Mouse (Mus musculus): Measurements from ENCODE around the gene Dync1i1.
"Not testable (repeated sequence)": the region's sequence is repeated elsewhere in the genome, so short reads cannot be mapped to it uniquely, and the experiment has no call there.

Dync1i1 gene

DNA sequence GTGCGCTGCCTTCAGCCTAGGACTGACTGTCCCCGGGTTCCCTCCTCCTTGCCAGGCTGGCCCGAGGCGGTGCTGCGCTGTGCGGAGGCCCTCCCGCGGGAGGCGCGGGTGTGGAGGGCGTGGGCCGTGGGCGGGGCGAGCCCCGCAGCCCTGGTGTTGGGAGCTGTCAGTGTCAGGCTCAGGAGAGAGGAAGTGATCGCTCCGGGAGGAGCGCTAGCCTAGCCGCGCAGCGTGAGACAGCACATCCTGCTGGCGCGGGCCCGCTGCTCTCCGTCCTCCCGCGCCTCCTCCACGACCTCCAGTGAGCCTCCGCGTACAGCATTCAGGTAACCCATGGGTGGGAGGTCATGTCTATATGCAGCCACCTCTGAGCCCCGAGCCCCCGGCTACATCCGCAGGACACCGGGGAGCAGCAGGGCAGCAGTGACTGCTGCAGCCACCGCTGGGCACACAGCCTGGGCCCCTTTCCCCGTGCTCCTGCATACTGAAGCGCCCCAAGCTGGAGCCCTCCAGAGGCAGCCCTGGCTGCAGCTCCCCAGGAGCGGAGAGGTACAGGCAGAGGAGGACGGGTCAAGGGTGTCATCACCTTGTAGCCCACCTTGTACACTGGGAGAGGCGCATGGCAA, at the start of gene Dync1i1:
Gene Dync1i1 (plus strand): TSS at position 29 of the 626 bp plus-strand sequence.
- DNase-seq = peak; percentile 64

DNA sequence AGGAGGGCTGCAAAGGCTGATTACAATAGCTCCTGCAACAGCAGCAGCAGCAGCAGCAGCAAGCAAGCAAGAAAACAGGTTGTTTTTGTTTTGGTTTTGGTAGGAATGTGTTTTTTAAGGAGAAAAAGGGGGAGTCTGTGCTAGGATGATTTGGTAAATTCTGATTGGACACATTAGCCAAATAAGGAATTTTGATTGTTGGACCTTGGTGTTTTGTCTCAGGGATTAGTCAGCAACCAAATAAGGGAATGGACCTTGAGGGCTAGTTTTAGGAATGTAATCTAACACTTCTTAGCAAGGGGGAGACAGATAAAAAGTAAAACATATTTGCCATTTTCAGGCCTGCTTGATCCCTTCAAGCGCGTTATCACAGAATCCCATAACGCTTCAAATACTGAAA, 45.7 kb upstream of the Dync1i1 start:
- no peak for DNase-seq

DNA sequence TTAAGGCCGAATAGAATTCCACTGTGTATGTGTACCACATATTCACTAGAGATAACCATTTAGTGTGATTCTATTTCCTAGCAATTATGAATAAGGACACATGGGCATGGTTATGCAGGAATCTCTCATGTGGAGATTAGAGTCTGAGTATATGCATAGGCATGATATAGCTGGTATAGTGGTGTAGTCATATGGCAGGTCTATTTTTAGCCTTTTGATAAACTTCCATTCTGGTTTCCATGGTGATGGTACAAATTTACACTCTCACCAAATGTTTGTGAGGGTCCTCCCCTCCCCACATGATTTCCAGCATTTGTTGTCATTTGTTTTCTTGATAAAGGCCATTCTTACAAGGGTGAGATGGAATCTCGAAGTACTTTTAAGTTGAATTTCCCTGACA, 23.6 kb upstream of the Dync1i1 start:
- DNase-seq = no peak

DNA sequence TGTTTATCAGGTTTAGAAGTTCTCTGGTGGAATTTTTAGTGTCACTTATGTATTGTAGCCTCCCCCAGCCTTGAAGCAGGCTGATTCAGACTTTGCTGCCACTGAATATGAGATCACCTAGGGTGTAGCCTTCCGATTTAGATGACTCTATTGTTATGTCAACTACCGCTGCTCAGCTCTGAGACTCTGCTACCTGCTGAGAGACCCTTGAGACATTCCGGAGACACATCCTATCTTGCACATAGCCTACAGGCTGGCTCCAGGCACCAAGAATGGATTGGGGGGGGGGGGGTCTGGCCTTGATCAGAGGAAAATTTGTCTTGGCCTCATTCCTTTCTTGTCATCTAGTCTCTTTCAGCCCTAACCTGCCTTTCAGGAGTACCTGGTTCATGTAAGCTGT, 17.5 kb upstream of the Dync1i1 start:
- DNase-seq = not testable (repeated sequence)

DNA sequence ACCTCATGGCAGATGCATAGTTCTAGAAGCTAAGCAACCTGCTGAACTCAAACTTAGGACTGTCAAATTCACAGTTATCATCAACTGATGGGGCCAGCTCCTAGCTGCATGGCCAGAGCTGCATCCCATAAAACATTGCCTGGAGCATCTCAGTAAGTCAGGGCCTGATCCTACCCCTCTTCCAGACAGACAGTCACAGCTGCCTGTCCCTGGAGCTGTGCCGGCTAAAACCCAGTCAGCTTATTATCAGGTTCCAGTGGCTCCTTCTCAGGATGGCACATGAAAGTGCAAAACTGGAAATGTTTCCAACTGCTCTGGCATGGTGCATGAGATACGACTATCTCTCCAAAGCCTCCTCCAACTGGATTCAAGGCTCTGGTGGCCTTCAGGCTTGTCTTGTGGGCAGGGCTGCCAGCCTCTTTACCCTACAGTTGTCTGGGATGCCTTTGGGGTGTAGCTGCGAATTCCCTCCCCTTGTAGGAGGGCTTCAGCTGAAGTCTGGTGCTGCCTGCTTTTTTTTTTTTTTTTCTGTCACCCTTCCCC, 15.3 kb upstream of the Dync1i1 start:
- no peak for DNase-seq

DNA sequence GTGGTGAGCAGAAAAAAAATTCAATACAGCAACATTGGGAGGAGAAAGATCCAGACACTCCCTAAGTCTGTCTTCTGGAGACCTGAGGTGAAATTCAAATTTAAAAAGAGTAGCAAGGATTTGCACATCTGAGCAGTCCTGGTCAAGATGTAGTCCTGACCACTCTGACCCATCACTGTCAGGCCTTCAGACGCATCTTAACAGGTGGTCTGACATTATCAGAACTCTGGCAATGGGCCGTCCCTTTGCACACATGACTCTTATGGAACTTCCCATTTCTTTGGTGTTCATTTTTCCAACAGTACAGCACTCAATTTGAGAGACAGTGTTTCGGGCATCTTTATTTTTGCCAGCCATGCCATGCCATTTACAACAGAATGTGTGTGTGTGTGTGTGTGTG, 12.8 kb upstream of the Dync1i1 start:
- no peak for DNase-seq

DNA sequence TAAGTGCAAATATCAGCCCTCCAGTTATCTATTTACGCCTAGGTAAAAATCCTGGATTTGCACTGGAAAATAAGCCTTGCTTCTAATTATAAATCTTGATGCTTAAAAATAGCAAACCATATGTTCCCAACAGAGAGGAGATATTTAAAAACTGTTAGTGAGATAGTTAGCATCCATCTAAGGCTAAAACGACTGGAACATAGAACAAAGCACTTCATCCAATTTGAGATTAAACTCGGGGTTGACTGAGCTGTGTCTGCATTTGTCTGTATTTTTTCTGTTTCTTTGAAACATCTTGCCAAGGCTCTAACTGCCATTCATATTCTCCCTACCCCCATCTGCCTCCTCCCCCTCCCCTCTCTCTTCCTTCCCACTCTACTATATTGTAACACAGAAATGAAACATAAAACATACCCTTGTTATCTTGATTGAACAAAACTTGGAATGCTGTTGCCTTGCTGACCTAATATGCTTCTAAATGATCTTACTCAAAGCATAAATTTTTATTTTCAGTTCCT, 10.3 kb upstream of the Dync1i1 start:
- no peak for DNase-seq

DNA sequence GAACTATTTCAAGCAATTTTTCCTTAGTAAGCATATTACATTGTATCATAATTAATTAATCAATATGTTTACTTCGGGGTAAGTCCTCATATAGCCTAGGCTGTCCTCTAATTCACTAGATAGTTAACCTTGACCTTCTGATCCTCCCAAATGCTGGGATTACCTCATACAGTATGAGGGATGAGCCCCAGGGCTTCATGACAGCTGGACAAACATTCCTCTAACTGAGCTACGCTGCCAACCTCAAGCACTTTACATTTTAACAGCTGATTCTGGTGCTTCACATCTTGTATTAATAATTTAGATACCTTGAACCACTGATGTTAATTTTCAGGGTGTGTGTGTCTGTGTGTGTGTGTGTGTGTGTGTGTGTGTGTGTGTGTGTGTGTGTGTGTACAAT, 6.5 kb upstream of the Dync1i1 start:
- DNase-seq = no peak

DNA sequence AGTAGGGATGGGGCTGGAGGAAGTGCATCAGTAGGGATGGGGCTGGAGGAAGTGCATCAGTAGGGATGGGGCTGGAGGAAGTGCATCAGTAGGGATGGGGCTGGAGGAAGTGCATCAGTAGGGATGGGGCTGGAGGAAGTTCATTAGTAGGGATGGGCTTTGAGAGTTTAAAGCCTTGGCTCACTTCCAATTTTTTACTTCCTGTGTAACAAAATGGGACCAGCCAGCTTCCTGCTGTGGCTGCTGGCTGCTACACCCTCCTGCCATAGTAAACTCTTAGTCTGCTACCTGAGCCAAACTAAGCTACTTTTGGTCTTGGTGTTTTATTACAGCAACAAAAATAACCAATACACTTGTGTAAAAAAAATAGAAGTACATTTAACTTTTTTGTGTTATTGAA, 4.7 kb upstream of the Dync1i1 start:
- not testable (repeated sequence) for DNase-seq

DNA sequence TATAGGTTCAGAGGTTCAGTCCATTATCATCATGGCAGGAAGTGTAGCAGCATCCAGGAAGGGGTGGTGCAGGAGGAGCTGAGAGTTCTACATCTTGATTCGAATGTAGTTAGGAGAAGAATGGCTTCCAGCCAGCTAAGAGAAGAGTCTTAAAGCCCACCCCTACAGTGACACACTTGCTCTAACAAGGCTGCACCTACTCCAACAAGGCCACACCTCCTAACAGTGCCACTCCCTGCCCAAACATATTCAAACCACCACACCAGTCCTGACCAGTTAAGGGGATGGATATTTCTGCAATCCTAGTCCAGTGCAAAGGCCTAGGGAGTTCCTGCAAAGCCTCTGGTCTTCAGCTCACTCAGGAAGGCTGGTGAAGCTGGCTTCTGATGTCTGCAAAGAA, 1.5 kb upstream of the Dync1i1 start:
- DNase-seq = no peak

DNA sequence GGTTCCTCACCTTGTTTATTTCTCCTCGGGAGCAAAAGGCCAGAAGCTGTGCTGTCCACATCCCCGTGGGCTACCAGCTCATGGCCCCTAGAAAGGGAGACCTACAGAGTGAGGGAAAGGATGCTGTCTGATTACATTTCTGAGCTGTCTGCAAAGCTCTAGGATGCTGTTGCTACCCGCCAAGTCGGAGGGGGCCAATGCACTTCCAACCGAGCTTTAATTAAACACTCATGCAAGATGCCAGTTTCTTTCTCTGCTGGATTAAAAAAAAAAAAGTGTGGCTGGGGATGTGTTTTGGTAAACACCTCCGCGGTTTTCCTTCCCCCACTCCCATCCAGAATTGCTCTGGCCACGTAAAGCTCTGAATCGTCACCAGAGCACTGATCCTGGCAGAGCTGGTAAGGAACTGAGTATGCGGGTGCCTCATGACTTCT, 815 bp downstream of the Dync1i1 start:
- peak; percentile 5 for DNase-seq

DNA sequence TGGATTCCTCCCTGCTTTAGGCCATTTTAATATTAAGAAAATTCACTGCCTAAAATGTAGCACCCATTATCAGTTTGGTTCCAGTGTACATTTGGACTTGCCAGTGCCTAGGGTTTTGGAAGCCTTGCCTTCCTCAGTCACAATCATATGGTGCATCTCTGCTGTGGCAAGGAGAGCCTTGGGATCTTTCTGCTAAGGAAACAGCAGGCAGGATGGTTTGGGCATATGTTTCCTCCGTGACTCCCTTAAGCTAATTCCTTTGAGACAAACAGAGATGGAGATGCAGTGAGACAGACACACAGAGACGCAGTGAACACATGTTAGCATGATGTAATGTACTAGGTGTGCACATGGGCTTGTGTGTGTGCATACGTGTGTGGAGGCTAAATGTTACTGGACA, 7.8 kb downstream of the Dync1i1 start:
- DNase-seq = no peak

DNA sequence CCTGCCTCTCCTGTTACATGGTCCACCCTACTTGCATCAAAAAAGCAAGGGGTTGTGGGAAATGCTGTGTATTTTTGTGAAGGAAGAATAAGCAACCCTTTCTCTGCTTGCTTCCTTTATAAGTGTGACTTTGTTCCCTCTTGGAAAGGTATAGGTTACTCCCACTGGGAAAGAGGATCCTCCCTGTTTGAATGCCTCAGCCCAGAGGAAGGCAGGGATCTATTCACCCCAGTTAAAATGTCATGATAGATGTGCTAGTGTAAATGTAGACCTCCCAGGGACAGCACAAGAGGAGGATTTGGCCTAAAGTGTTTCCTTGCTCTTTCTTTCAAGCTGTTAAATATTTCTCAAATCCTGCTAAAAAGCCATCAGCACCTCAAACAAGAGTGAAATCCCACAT, 9.0 kb downstream of the Dync1i1 start:
- DNase-seq = no peak

DNA sequence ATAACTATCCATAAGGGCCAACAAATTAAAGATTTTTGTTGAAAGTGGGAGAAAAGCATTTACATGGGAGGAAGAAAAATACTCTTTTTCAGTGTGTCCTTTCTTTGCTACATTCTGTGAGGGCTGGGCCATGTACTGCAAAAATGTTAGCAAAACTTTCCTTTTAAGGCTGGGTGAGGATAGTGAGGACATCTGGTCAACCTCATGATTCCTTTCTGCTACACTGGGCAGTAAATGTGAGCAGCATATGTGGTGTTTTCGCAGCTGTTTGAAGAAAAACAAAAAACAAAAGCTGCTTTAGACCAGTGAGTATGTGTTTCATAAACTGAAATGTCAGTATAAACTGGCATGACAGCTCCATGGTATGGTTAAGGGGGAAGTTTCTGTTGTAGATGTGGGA, 9.4 kb downstream of the Dync1i1 start:
- DNase-seq = no peak

DNA sequence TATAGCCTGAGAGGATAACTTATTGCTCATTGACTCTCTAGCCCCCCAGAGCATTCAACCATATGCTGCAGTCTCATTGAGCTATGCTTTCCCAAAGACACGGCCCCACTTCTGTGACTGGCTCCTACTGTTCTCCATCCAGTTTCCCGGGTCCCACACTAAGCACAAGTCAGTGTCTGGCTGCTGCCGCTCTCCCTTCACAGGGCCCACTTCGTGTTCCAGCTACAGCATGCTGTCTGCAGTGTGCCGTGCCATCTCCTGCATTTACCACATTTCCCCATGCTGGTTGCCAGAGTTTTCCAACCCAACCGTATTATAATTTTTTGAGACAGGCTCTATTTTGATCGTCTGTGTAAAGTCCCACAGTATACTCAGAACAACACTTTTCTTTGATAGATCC, 14.3 kb downstream of the Dync1i1 start:
- DNase-seq = no peak

DNA sequence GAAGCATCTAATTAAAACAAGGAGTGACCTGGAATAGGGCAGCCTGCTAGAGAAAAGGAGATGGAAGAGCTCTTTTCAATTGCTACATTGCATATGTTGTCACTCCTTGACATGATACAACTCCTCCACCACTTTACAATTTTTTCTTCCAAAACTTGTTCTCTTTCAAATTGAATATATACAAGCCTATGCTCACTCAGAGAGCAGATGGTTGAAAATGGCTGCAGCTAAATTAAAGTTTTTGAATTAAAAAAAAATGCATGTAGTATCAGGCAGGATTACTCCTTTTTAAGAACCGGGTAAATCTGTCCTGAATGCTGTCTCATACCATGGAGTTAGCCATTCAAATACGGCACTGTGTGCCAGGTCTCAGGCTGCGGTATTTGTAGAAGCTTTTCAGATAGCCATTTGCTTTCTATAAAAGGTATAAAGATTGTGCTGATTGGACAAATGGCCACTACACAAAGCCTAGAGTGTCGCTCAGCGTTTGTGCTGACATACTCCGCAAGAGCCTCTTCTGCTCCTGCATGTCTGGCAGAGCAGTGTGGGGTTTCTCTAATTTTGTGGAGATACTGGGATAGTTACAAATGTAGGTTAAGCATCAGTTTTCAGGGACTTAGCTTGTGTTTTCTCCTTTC, 16.1 kb downstream of the Dync1i1 start:
- no peak for DNase-seq

DNA sequence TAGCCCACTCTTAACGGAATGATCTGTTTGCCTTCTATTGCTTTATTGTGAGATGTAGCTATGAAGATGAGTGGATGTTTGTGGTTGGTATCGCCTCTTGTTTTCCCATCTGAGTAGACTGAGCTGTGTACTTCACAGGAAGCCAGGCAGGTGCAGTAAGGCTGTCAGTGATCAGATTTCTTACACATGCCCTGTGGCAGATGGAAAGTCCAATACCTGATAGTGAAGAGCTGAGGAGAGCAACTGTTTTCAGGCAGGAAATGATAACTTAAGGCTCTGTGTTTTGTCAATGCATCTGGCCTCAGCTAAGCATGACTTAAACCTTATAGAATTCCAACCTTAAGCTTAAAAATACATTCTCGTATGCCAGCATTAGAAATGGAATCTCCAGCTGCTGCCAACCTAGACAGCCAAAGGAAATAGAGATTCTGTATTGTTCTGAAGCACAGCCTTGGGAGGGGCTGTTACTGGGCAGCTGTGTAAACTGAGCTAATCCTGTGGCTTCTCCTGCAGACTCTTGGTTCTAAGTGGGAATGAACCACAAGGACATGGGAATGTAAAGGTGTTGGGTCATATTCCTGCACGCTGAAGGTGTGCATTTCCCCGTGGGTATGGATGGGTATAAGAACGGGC, 24.8 kb downstream of the Dync1i1 start:
- DNase-seq = no peak

DNA sequence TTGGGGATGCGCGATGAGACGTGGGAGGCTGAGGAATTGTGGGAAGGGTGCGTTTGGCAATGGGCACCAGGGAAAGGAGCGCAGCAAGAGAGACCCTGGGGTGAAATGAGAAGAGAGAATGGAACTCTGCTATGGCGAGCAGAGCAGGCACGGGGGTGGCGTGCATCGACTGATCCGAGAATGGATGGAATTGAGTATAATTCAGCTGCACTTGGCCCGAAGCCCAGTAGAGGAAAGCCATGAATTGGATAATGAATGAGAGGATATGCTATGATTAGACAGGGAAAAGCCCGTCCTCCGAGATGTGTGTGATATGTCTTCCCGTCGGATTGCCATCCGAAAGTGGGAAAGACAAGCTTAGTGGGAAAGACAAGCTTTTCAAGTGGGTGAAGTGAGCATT, 26.7 kb downstream of the Dync1i1 start:
- peak; percentile 49 for DNase-seq

DNA sequence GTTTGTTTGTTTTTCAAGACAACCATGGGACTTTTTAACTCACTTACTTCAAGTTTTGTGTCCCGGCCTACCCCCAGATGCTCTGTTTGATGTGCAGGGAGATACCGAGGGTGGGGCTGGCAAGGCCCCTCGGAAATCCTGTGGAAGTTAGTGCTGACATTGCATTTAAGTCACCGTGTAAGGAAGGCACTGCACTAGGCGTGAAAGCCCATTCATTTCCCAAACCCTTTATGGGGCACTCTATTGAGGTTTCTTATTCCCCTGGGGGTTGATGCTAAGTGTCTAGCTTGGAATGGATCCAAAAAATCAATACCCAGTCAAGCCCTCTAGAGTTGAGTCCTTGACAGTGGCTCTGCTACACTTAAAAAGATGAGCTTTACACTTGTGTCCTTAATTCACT, 27.2 kb downstream of the Dync1i1 start:
- no peak for DNase-seq

DNA sequence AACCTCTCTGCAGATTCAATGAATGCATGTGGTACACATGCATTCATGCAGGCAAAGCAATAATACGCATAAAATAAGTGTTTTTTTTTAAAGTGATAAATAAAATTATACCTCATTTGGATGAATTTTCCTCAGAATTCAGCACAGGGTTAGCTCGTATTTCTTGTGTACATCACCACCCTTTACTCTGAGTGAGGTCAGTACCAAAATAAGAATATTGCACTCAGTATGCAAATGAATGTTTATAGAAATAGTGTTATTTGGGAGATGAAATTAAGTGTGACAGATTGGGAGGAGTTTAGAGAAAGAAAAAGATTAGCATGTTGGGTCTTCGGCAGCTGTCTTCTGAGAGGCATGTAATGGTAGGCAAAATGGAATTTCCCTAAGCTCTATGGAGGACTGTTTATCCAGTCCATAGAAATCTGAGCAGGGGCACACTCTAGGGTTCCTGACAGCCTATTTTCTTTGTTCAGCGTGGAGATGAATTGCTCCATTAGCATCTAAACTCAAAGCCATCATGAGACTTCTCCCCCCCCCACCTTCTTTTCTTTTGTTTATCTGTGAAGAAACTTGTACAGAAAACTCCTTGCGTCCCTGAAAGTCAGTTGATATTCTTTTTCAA, 31.2 kb downstream of the Dync1i1 start:
- no peak for DNase-seq

DNA sequence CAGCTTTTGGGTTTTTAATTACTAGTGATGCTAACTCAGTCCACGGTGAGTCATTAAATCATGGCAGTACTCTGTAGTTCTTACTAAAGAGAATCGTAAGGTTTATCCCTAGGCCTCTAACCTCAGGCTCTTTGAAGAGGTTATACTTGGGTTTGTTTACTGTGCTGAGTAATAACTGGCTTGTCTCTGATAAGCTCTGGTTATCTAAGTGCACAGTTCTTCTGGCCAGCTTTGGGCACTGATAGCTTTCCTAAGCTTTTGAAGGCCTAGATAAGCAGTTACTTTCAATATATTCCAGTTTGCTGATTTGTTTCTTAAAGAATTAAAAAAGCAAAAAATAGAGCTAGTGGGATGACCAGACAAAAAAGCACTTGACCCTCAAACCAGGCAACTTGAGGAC, 37.5 kb downstream of the Dync1i1 start:
- DNase-seq = no peak

DNA sequence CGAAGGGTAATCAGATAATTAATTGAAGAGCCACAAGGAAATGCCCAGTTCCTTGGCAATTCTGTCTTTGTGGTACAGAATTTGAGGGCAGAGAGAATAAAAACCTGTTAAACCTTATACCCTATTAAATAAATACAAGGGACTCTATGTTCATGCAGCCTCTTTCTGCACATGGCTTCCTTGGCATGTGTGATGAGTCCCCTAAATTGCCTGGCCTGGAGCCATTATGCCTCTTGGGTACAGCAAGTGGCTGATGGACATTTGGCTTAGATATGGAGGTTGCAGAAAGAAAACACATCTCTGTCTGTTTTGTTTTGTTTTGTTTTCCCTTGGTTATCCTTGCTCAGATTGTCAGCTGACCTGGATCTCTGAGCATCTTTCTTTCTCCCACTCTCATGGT, 43.1 kb downstream of the Dync1i1 start:
- DNase-seq = no peak

DNA sequence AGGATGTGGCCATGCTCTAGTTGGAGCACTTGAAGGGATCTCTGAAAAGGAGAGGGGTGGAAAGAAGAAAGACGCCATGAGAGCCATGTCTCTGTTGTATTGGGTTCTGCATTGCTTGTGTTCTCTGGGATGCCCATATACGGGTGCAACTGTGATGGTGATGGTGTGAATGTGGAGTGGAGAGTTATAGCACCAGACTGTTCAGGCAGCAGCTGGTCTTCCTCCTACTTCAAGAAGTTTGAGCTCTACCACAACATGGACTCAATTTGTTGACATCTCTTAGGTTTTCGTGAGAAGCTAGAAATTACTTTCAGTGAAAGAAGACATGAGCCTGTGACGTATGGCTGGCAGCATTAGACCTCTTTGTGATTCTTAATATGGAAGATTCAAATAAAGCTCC, 44.8 kb downstream of the Dync1i1 start:
- no peak for DNase-seq

DNA sequence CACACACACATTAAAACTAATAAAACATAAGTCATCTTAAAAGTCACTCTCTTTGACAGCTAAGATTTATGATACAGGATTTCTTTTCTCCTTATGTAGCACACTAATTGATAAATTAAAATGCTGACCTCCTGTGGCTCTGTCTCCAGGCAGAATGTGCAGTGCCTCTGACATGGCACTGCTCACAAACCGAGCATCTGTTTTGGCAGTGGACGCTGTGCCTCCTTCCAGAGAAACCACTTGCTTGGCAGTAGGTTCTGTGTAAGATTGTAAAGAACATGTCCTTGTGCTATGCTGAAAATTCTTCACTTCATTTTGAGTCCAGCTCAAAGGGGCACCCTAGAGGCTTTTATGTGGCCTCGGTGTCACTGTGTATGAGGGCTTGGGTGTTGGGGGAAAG, 50.0 kb downstream of the Dync1i1 start:
- DNase-seq = no peak
